Mouse (Mus musculus): Measurements from ENCODE around the gene Jup. TPM values are rescaled to one million over a fixed set of nuclear protein-coding genes. Genes with fewer than 3 reads are reported as not detected.
A peak's percentile ranks its signal among the peaks of the same experiment; 100 is the strongest.

Gene Jup
- polyA plus RNA-seq, 1 experiment from 2014 or later = 73.6 TPM

DNA sequence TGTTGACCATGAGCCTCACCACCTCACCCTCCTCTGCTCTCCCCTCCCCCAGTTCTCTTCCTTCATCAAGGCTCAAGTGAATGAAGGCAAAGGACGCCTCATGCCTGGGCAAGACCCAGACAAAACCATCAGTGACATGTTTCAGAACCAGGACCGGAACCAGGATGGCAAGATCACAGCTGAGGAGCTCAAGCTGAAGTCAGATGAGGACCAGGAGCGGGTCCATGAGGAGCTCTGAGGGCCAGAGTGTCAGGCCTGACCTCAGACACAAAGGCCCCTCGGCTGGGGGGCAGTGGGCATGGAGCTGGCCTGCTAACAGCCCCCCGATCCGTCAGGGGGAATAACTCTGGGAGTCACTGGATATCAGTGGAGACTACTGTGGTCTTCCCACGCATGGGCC lies 26.3 kb upstream of the Jup start:
- no peaks in the 10 kb centered on the region for H3K4me1 ChIP-seq
- H3K27me3 ChIP-seq = no peaks in the 10 kb centered on the region
- H3K4me2 ChIP-seq (replicated peaks) = no peak overlapping the region
- no peak overlapping the region for H3K4me3 ChIP-seq
- 92% methylated on average over 7 of the region's 7 CpGs for WGBS
- H3K27ac ChIP-seq = no peak overlapping the region
- 0 out of 2 replicates have a peak overlapping the region, but pooled peaks have one; percentile 19 for H3K9ac ChIP-seq
- no peak for ATAC-seq (ENCODE audit: low FRiP score, low read depth)
- H3K9me3 ChIP-seq = no peaks in the 10 kb centered on the region
- peaks cover 87% of the 10 kb centered on the region for H3K36me3 ChIP-seq

DNA sequence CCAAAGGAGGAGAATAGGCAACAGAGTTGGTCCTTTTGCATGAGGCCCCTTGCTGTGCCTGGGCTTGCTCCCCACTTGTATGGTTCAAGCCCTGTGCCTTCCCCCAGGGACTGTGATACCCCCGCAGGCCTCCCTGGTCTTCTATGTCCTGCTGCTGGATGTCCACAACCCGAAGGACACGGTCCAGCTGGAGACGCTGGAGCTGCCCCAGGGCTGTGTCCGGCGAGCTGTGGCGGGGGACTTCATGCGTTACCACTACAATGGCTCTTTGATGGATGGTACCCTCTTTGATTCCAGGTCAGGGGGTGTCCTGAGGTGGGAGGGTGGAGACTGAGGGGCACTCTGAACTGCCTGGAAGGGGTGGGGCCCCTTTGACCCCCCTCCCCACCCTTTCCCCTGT lies 24.0 kb upstream of the Jup start:
- H3K4me3 ChIP-seq = no peak overlapping the region
- ATAC-seq (ENCODE audit: low FRiP score, low read depth) = no peak
- 86% methylated on average over 8 of the region's 8 CpGs for WGBS

DNA sequence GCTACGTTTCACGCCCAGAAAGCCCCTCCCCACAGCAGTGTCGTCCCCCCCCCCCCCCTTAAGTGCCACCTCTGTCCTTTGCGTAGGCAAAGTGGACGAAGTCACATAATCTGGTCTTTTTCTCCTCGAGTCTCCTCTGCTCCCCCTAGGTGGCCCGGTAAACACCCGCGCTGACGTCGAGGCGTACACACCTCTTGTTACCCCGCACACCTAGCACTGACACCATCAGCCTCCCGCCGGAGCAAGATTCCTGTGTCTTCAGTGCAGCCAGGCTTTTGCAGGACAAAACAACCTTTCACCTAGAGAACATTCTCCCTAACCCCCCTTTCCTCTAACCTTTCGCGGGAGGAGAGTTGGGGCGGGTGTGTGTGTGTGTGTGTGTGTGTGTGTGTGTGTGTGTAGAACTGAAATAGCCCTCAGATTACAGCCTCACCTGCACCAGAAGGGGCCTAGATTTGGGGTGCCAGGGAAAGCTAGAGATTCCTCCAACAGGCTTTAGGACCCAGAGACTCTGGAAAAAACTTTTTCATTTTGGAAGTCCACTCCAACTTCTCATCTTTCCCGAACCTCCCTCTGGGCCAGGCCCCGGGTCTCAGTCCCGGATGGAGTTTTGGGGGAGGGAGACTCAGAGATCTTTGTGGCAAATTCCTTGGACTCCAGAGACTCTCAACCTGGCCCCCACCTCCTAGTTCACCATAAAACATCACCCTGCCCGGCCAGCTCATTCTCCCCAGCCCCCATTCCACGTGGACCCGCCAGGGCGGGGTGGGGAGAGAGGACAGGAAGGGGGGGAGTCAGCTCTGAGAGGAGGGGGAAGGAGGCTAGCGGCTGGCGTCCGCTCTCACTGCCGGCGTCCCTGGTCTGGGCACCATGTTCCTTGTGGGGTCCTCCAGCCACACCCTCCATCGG lies 17.6 kb upstream of the Jup start, which contains the start of gene Fkbp10:
Fkbp10 (plus strand) TSS at position 784 of the 909 bp plus-strand sequence.
- peak within 1 kb of the TSS; percentile 89 for H3K4me2 ChIP-seq (replicated peaks)
- WGBS = under 1% methylated on average over 31 of the region's 31 CpGs
- peak within 1 kb of the TSS; percentile 85 for H3K9ac ChIP-seq
- ATAC-seq (ENCODE audit: low FRiP score, low read depth) = peak; percentile 62
- peak within 1 kb of the TSS; percentile 98 for H3K27ac ChIP-seq
- no peaks in the 10 kb centered on the region for H3K27me3 ChIP-seq
- H3K9me3 ChIP-seq = no peaks in the 10 kb centered on the region
- H3K4me3 ChIP-seq = peak within 1 kb of the TSS; percentile 80
- H3K36me3 ChIP-seq = peaks cover 31% of the 10 kb centered on the region
- peaks cover 42% of the 10 kb centered on the region for H3K4me1 ChIP-seq

More for the DNA sequence above, 24.0 kb upstream of the Jup start:
- H3K36me3 ChIP-seq = peaks cover 73% of the 10 kb centered on the region
- H3K27ac ChIP-seq = no peak overlapping the region
- H3K4me2 ChIP-seq (replicated peaks) = no peak overlapping the region
- no peaks in the 10 kb centered on the region for H3K27me3 ChIP-seq
- no peak overlapping the region for H3K9ac ChIP-seq
- peaks cover 11% of the 10 kb centered on the region for H3K4me1 ChIP-seq
- H3K9me3 ChIP-seq = no peaks in the 10 kb centered on the region

DNA sequence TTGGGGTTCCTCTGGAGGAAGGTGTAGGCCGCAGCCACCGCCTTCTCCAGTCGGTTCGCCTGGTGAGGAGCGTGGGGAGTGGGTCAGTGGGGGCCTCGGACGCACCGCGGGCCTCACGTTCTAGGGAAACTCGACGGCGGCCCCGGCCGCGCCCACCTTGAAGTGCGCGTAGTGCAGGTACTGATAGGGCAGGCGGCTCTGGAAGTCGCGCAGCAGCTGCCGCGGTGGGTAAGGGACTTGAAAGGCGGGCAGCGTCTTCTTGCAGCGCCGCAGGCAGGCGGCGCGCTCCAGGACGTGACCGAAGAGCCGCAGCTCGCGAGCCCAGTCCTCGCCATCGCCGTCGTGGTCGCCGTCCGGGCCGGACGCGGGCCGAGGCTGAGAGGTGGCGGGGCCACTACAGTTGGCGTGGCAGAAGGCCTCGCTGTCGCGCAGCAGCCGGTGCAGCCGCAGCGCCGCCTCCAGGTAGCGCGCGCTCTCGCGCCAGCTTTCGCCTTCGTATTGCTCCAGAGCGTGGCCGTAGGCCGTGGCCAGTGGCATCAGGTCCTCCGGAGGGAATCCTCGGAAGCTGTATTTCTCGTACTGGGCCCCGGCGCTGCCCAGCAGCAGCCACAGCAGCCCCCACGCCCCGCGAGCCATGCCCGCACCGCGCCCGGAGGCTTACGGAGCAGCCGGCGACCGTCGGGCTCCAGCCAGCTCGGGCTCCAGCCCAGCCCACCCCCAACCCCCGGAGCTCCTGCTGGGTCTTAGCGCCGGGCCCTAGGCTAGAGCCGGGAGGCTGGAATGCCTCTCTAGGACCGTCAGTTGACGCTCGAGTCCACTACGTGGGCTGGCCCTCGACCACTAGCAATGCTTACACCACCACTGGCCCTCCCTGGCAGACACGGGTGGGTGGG lies 16.7 kb upstream of the Jup start, which contains the start of gene P3h4:
P3h4 (minus strand) TSS at position 816 of the 893 bp plus-strand sequence.
- H3K36me3 ChIP-seq = peaks cover 35% of the 10 kb centered on the region
- H3K9ac ChIP-seq = peak within 1 kb of the TSS; percentile 85
- WGBS = under 1% methylated on average over 93 of the region's 93 CpGs
- peak within 1 kb of the TSS; percentile 80 for H3K4me3 ChIP-seq
- peaks cover 42% of the 10 kb centered on the region for H3K4me1 ChIP-seq
- no peaks in the 10 kb centered on the region for H3K9me3 ChIP-seq
- H3K27me3 ChIP-seq = no peaks in the 10 kb centered on the region
- peak within 1 kb of the TSS; percentile 98 for H3K27ac ChIP-seq
- peak; percentile 96 for ATAC-seq (ENCODE audit: low FRiP score, low read depth)
- H3K4me2 ChIP-seq (replicated peaks) = peak within 1 kb of the TSS; percentile 89

DNA sequence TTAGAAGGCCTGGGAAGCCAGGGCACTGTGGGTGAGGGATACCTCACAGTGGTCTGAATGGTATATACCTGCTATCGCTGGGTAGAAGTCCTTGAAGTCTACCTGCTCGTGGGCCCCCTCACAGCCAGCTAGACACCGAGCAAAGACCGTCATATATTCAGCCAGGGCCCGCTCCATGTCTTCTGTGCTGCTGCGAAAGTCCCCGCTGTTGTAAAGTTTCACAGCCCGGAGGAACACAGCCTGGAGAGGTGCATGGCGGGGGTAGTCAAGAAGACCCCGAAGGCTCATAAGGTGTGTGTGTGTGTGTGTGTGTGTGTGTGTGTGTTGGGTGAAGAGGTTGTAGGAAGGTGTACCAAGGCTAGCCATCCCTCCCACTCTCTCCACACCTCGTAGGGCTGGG lies 16.0 kb upstream of the Jup start:
- H3K4me2 ChIP-seq (replicated peaks) = peak overlapping the region; percentile 89
- H3K36me3 ChIP-seq = peaks cover 38% of the 10 kb centered on the region
- H3K4me3 ChIP-seq = peak overlapping the region; percentile 80
- H3K27ac ChIP-seq = peak overlapping the region; percentile 98; the same call in 1 of the 2 replicates
- ATAC-seq (ENCODE audit: low FRiP score, low read depth) = no peak
- 52% methylated on average over 11 of the region's 11 CpGs for WGBS
- peaks cover 42% of the 10 kb centered on the region for H3K4me1 ChIP-seq
- no peaks in the 10 kb centered on the region for H3K9me3 ChIP-seq
- H3K9ac ChIP-seq = peak overlapping the region; percentile 85
- H3K27me3 ChIP-seq = no peaks in the 10 kb centered on the region

DNA sequence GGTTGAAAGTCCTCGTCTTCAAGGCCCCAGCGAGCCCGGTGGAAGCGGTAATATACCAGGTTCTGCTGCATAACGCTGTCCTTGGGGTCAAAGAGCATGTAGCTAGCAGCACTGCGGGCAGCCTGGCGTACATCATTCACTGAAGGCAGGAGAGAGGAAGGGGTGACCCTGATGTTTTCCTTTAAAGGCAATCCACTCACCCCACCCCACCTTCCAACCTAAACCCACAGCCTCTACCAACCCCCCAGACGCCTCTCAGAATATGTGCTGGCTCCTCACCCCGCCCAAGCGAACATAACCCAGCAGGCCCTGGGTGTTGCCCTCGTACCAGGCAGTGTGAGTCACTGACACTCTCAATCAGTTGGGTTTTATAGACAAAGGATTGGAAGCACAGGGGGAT lies 14.2 kb upstream of the Jup start:
- peaks cover 42% of the 10 kb centered on the region for H3K4me1 ChIP-seq
- peak overlapping the region; percentile 80 for H3K4me3 ChIP-seq
- H3K36me3 ChIP-seq = peaks cover 47% of the 10 kb centered on the region
- no peak for ATAC-seq (ENCODE audit: low FRiP score, low read depth)
- peak overlapping the region; percentile 85 for H3K9ac ChIP-seq
- 80% methylated on average over 11 of the region's 11 CpGs for WGBS
- H3K27me3 ChIP-seq = no peaks in the 10 kb centered on the region
- no peak overlapping the region for H3K27ac ChIP-seq
- peak overlapping the region; percentile 89 for H3K4me2 ChIP-seq (replicated peaks)
- H3K9me3 ChIP-seq = no peaks in the 10 kb centered on the region

DNA sequence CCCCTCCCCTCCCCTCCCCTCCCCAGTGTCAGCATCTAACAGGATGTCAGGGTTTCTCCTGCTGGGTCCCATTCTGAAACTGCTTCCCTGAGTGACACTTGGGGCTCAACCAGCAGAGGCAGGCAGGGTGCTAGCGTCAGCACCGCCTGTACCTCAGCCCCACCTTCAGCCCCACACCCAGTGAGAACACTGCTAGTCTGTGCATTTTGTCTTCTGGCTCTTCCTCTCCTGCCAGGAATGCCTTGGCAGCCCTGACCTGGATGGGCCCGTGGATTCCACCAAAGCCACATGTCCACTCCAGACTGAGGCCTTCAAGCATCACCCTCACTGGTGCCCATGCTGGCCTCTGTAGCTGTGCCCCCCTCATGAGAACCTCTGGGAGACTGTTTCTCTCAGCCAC lies 12.1 kb upstream of the Jup start:
- WGBS = 87% methylated on average over 3 of the region's 3 CpGs
- Histone ChIP-seq H3K4me1 (peaks cover 34% of the 10 kb centered on the region), H3K36me3 (peaks cover 47% of the 10 kb centered on the region), H3K4me2 (replicated peaks) (no peak overlapping the region), H3K27ac (no peak overlapping the region), H3K27me3 (no peaks in the 10 kb centered on the region), H3K4me3 (no peak overlapping the region), H3K9ac (no peak overlapping the region), H3K9me3 (no peaks in the 10 kb centered on the region)
- ATAC-seq (ENCODE audit: low FRiP score, low read depth) = no peak

DNA sequence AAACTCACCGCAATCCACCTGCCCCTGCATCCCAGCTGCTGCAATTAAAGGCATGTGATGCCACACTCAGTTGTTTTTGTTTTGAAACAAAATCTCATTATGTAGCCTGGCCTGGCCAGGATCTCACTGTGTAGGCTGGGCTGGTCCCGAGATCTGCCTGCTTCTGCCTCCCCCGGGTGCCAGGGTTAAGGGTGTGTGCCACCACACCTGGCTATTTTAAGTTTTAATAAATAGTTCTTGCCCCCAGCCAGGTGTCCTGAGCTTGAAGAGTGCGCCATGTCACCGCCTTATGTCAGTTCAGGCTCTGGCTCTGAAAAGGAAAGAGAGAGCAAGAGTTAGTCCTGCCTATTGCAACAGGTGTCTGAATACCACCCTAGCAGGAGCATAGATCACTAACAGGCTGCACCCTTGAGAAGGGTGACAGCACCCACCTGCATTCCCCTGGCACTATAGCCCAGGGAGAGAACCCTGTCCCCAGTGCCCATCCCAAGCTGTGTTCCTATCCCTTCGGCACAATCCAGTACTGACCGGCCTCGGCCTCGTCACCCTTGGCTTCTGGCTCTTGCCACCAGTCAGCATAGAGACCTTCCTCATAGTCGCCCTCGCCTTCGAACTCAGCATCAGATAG lies 11.4 kb upstream of the Jup start:
- no peak for ATAC-seq (ENCODE audit: low FRiP score, low read depth)
- Histone ChIP-seq H3K4me3 (no peak overlapping the region), H3K27ac (no peak overlapping the region), H3K9me3 (no peaks in the 10 kb centered on the region), H3K4me2 (replicated peaks) (no peak overlapping the region), H3K27me3 (no peaks in the 10 kb centered on the region), H3K9ac (no peak overlapping the region), H3K4me1 (peaks cover 34% of the 10 kb centered on the region), H3K36me3 (peaks cover 47% of the 10 kb centered on the region)
- 92% methylated on average over 12 of the region's 12 CpGs for WGBS

DNA sequence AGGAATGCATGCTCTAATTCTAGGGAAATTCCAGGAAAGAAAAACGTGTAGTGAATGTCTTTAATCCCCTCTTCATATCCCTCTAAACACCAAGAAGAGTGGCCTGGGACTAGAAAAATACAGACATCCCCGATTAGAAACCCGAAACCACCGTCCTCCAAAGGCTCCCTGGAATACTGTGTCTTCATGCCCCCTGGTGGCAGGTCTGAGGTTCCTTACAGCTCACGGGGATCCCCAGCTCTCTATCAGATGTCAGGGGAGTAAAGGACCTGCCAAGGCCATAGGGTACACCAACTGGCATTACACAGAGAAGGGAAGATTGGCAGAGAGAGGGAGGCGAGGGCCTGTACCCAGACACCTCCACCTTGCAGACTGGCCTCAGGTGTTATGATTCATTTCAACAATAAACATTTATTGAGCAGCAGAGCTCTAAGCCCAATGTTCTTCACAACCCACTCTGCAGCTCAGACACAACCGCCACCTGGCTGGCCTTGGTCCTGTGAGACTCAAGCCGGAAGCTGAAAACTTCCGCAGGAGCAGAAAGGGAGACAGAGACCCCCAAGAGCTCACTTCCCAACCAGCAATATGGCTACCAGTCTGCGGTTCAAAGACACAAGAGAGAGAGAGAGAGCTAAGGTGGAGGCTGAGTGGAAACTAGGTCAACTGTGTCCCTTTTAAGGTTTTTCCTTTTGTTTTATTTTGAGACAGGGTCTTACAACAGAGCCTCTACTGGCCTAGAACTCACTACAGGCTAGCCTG lies 10.7 kb upstream of the Jup start:
- ATAC-seq (ENCODE audit: low FRiP score, low read depth) = no peak
- 41% methylated on average over 10 of the region's 10 CpGs for WGBS
- no peaks in the 10 kb centered on the region for H3K9me3 ChIP-seq
- no peaks in the 10 kb centered on the region for H3K27me3 ChIP-seq
- H3K27ac ChIP-seq = no peak overlapping the region; the same call in 1 of the 2 replicates
- H3K4me2 ChIP-seq (replicated peaks) = no peak overlapping the region
- no peak overlapping the region for H3K4me3 ChIP-seq
- H3K4me1 ChIP-seq = peaks cover 27% of the 10 kb centered on the region
- no peak overlapping the region for H3K9ac ChIP-seq
- peaks cover 47% of the 10 kb centered on the region for H3K36me3 ChIP-seq

DNA sequence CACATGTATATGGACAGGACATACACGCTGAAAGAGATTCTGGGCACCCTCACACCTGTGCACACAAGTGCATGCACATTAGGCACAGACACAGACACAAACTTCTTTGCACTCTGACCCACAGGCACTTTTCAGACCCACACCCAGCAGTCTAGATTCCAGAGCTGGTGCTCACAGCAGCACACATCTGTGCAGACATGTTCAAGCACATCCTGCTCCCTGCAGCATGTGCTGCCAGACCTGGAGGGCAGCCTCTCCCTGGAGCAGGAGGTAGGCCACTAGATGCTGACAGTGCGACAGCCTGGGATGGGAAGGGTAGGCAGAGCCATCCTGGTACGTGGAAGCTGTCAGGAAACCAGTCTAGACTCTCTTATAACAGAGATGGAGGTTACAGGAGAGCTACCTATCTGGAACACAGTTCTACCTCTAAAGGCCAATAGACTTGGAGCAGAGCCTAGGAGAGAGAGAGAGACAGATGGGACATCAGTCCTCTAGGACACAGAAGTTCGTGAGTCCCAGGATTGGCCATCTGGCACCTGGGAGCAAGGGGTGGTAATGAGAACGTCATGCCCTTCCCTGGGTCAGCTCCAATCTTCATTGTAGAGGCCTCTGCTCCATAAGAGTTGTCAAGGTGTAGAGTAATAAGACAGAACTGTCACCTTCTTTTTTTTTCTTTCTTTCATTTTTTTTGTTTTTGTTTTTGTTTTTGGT lies 9.6 kb upstream of the Jup start:
- Histone ChIP-seq H3K4me1 (peaks cover 16% of the 10 kb centered on the region), H3K27ac (no peak overlapping the region), H3K9me3 (no peaks in the 10 kb centered on the region), H3K36me3 (peaks cover 42% of the 10 kb centered on the region), H3K27me3 (no peaks in the 10 kb centered on the region), H3K4me2 (replicated peaks) (no peak overlapping the region), H3K9ac (no peak overlapping the region), H3K4me3 (no peak overlapping the region)
- ATAC-seq (ENCODE audit: low FRiP score, low read depth) = no peak
- WGBS = 85% methylated on average over 5 of the region's 5 CpGs

All from limb, embryonic 13.5 days (tissue).